Mouse (Mus musculus): ENCODE measurements at regions not wholly inside any gene's neighbourhood (a gene's known extent, or its start where the extent isn't known, plus 50 kb on each side); places are given as distances from the start of the nearest gene placed in this dataset.

DNA sequence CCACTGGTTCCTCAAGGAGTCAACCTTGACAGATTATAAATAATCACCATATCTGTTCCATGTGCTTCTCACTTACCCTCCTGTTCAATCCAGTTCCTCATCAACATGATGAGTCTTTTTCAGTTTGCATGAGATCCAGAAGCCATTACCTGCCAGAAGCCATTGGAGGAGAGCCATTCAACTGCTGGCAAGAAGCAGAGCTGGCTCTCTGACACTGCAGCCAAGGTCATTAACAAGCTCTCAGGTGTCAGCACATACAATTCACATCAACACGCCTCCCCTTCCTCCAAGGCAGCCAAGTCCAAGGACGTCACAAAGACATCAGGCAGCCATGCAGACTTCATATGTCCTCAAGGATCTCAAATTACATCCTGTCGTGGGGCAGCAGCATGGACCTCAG is 648.6 kb upstream of the Slit2 start:
- TF ChIP-seq CTCF (IDR thresholded peaks at IDR 0.05; ENCODE audit: low read depth) (no peak), EP300 (IDR thresholded peaks at IDR 0.05; ENCODE audit: low read depth) (no peak)
